Mouse (Mus musculus): ENCODE data around the gene Bcl9. TPM values are rescaled to one million over a fixed set of nuclear protein-coding genes. Genes with fewer than 3 reads are reported as not detected.

The Bcl9 gene
- polyA plus RNA-seq, 1 experiment from 2014 or later = 74.0 TPM

- DNase-seq (ENCODE audit: low spot score) (no peak), ATAC-seq (replicated peaks; ENCODE audit: insufficient number of reproducible peaks, low FRiP score, low TSS enrichment, low read depth) (no peak)
- WGBS = 55% methylated on average over 4 of the region's 4 CpGs
- Histone ChIP-seq H3K9me3 (replicated peaks; ENCODE audit: control insufficient read depth, low read length) (no peaks in the 10 kb centered on the region), H3K4me3 (ENCODE audit: low read depth, low read length) (no peak overlapping the region), H3K27me3 (ENCODE audit: control insufficient read depth, insufficient read depth, low read length) (no peaks in the 10 kb centered on the region), H3K4me1 (ENCODE audit: control insufficient read depth, insufficient read depth, low read length) (no peaks in the 10 kb centered on the region), H3K27ac (replicated peaks; ENCODE audit: low read depth, low read length) (no peak overlapping the region), H3K36me3 (replicated peaks; ENCODE audit: control insufficient read depth, insufficient read depth, low read depth, low read length) (no peaks in the 10 kb centered on the region), H3K9ac (replicated peaks; ENCODE audit: low read length) (no peak overlapping the region), H3K4me2 (ENCODE audit: low read depth, low read length) (no peak overlapping the region)
These were observed 135.9 kb downstream of the Bcl9 start for GRCm38 (mm10) chr3:97161773-97162172.

- H3K27ac ChIP-seq (replicated peaks; ENCODE audit: low read depth, low read length) = no peak overlapping the region
- DNase-seq (ENCODE audit: low spot score) = no peak
- no peak overlapping the region for H3K9ac ChIP-seq (replicated peaks; ENCODE audit: low read length)
- H3K36me3 ChIP-seq (replicated peaks; ENCODE audit: control insufficient read depth, insufficient read depth, low read depth, low read length) = no peaks in the 10 kb centered on the region
- H3K4me2 ChIP-seq (ENCODE audit: low read depth, low read length) = no peak overlapping the region
- no peak for ATAC-seq (replicated peaks; ENCODE audit: insufficient number of reproducible peaks, low FRiP score, low TSS enrichment, low read depth)
- no peaks in the 10 kb centered on the region for H3K27me3 ChIP-seq (ENCODE audit: control insufficient read depth, insufficient read depth, low read length)
- WGBS = 77% methylated on average over 10 of the region's 10 CpGs
- H3K4me1 ChIP-seq (ENCODE audit: control insufficient read depth, insufficient read depth, low read length) = no peaks in the 10 kb centered on the region
- H3K4me3 ChIP-seq (ENCODE audit: low read depth, low read length) = no peak overlapping the region
- H3K9me3 ChIP-seq (replicated peaks; ENCODE audit: control insufficient read depth, low read length) = no peaks in the 10 kb centered on the region
These were observed 136.8 kb downstream of the Bcl9 start for GRCm38 (mm10) chr3:97160908-97161307.

- WGBS = 76% methylated on average over 2 of the region's 2 CpGs
- Histone ChIP-seq H3K4me1 (ENCODE audit: control insufficient read depth, insufficient read depth, low read length) (no peaks in the 10 kb centered on the region), H3K9ac (replicated peaks; ENCODE audit: low read length) (no peak overlapping the region), H3K4me2 (ENCODE audit: low read depth, low read length) (no peak overlapping the region), H3K27me3 (ENCODE audit: control insufficient read depth, insufficient read depth, low read length) (no peaks in the 10 kb centered on the region), H3K27ac (replicated peaks; ENCODE audit: low read depth, low read length) (no peak overlapping the region), H3K9me3 (replicated peaks; ENCODE audit: control insufficient read depth, low read length) (no peaks in the 10 kb centered on the region), H3K4me3 (ENCODE audit: low read depth, low read length) (peak overlapping the region; percentile 70; the same call in 1 of the 2 replicates), H3K36me3 (replicated peaks; ENCODE audit: control insufficient read depth, insufficient read depth, low read depth, low read length) (no peaks in the 10 kb centered on the region)
- no peak for DNase-seq (ENCODE audit: low spot score)
- ATAC-seq (replicated peaks; ENCODE audit: insufficient number of reproducible peaks, low FRiP score, low TSS enrichment, low read depth) = no peak
These were observed 137.7 kb downstream of the Bcl9 start for GRCm38 (mm10) chr3:97159986-97160385.

- DNase-seq (ENCODE audit: low spot score) = peak; percentile 7
- no peaks in the 10 kb centered on the region for H3K36me3 ChIP-seq (replicated peaks; ENCODE audit: control insufficient read depth, insufficient read depth, low read depth, low read length)
- H3K9me3 ChIP-seq (replicated peaks; ENCODE audit: control insufficient read depth, low read length) = no peaks in the 10 kb centered on the region
- peak overlapping the region; percentile 73 for H3K4me2 ChIP-seq (ENCODE audit: low read depth, low read length)
- no peak for ATAC-seq (replicated peaks; ENCODE audit: insufficient number of reproducible peaks, low FRiP score, low TSS enrichment, low read depth)
- H3K4me3 ChIP-seq (ENCODE audit: low read depth, low read length) = peak overlapping the region; percentile 70
- H3K27me3 ChIP-seq (ENCODE audit: control insufficient read depth, insufficient read depth, low read length) = no peaks in the 10 kb centered on the region
- H3K4me1 ChIP-seq (ENCODE audit: control insufficient read depth, insufficient read depth, low read length) = no peaks in the 10 kb centered on the region
- peak overlapping the region; percentile 76 for H3K9ac ChIP-seq (replicated peaks; ENCODE audit: low read length)
- 10% methylated on average over 6 of the region's 6 CpGs for WGBS
- H3K27ac ChIP-seq (replicated peaks; ENCODE audit: low read depth, low read length) = no peak overlapping the region
These were observed 138.2 kb downstream of the Bcl9 start for GRCm38 (mm10) chr3:97159509-97159850.

- Histone ChIP-seq H3K9me3 (replicated peaks; ENCODE audit: control insufficient read depth, low read length) (no peaks in the 10 kb centered on the region), H3K4me2 (ENCODE audit: low read depth, low read length) (peak within 1 kb of the TSS; percentile 73), H3K9ac (replicated peaks; ENCODE audit: low read length) (peak within 1 kb of the TSS; percentile 76), H3K27ac (replicated peaks; ENCODE audit: low read depth, low read length) (no peak within 1 kb of the TSS), H3K27me3 (ENCODE audit: control insufficient read depth, insufficient read depth, low read length) (no peaks in the 10 kb centered on the region), H3K4me1 (ENCODE audit: control insufficient read depth, insufficient read depth, low read length) (no peaks in the 10 kb centered on the region), H3K4me3 (ENCODE audit: low read depth, low read length) (peak within 1 kb of the TSS; percentile 70), H3K36me3 (replicated peaks; ENCODE audit: control insufficient read depth, insufficient read depth, low read depth, low read length) (no peaks in the 10 kb centered on the region)
- DNase-seq (ENCODE audit: low spot score) (peak; percentile 95), ATAC-seq (replicated peaks; ENCODE audit: insufficient number of reproducible peaks, low FRiP score, low TSS enrichment, low read depth) (peak; percentile 93)
- WGBS = under 1% methylated on average over 54 of the region's 54 CpGs
These were observed 138.9 kb downstream of the Bcl9 start, which contains the start of gene Acp6 for GRCm38 (mm10) chr3:97158611-97159508. Acp6 (plus strand) TSS chr3:97158777.

- Histone ChIP-seq H3K4me1 (ENCODE audit: control insufficient read depth, insufficient read depth, low read length) (no peaks in the 10 kb centered on the region), H3K4me3 (ENCODE audit: low read depth, low read length) (peak overlapping the region; percentile 70), H3K9ac (replicated peaks; ENCODE audit: low read length) (no peak overlapping the region), H3K36me3 (replicated peaks; ENCODE audit: control insufficient read depth, insufficient read depth, low read depth, low read length) (no peaks in the 10 kb centered on the region), H3K27me3 (ENCODE audit: control insufficient read depth, insufficient read depth, low read length) (no peaks in the 10 kb centered on the region), H3K27ac (replicated peaks; ENCODE audit: low read depth, low read length) (no peak overlapping the region), H3K4me2 (ENCODE audit: low read depth, low read length) (peak overlapping the region; percentile 73; the same call in 1 of the 2 replicates), H3K9me3 (replicated peaks; ENCODE audit: control insufficient read depth, low read length) (no peaks in the 10 kb centered on the region)
- DNase-seq (ENCODE audit: low spot score) (peak; percentile 83), ATAC-seq (replicated peaks; ENCODE audit: insufficient number of reproducible peaks, low FRiP score, low TSS enrichment, low read depth) (peak; percentile 36)
- under 1% methylated on average over 17 of the region's 17 CpGs for WGBS
These were observed 139.6 kb downstream of the Bcl9 start for GRCm38 (mm10) chr3:97157958-97158599.

GRCm38 (mm10) chr3:97157308-97157707, 140.4 kb downstream of the Bcl9 start:
- Histone ChIP-seq H3K9me3 (replicated peaks; ENCODE audit: control insufficient read depth, low read length) (no peaks in the 10 kb centered on the region), H3K27me3 (ENCODE audit: control insufficient read depth, insufficient read depth, low read length) (no peaks in the 10 kb centered on the region), H3K9ac (replicated peaks; ENCODE audit: low read length) (no peak overlapping the region), H3K36me3 (replicated peaks; ENCODE audit: control insufficient read depth, insufficient read depth, low read depth, low read length) (no peaks in the 10 kb centered on the region), H3K4me1 (ENCODE audit: control insufficient read depth, insufficient read depth, low read length) (no peaks in the 10 kb centered on the region), H3K27ac (replicated peaks; ENCODE audit: low read depth, low read length) (no peak overlapping the region), H3K4me3 (ENCODE audit: low read depth, low read length) (no peak overlapping the region), H3K4me2 (ENCODE audit: low read depth, low read length) (no peak overlapping the region)
- ATAC-seq (replicated peaks; ENCODE audit: insufficient number of reproducible peaks, low FRiP score, low TSS enrichment, low read depth) = no peak
- 82% methylated on average over 1 of the region's 1 CpGs for WGBS
- DNase-seq (ENCODE audit: low spot score) = no peak

- Histone ChIP-seq H3K4me1 (ENCODE audit: control insufficient read depth, insufficient read depth, low read length) (no peaks in the 10 kb centered on the region), H3K4me3 (ENCODE audit: low read depth, low read length) (no peak overlapping the region), H3K4me2 (ENCODE audit: low read depth, low read length) (no peak overlapping the region), H3K27ac (replicated peaks; ENCODE audit: low read depth, low read length) (no peak overlapping the region), H3K27me3 (ENCODE audit: control insufficient read depth, insufficient read depth, low read length) (no peaks in the 10 kb centered on the region), H3K9ac (replicated peaks; ENCODE audit: low read length) (no peak overlapping the region), H3K36me3 (replicated peaks; ENCODE audit: control insufficient read depth, insufficient read depth, low read depth, low read length) (no peaks in the 10 kb centered on the region), H3K9me3 (replicated peaks; ENCODE audit: control insufficient read depth, low read length) (no peaks in the 10 kb centered on the region)
- no peak for ATAC-seq (replicated peaks; ENCODE audit: insufficient number of reproducible peaks, low FRiP score, low TSS enrichment, low read depth)
- 91% methylated on average over 6 of the region's 6 CpGs for WGBS
- DNase-seq (ENCODE audit: low spot score) = no peak
These were observed 141.3 kb downstream of the Bcl9 start for GRCm38 (mm10) chr3:97156431-97156830.
